Mouse (Mus musculus) ES-Bruce4 (cell line): ENCODE measurements around the gene Bin2. TPM values are rescaled to one million over a fixed set of nuclear protein-coding genes. Genes with fewer than 3 reads are reported as not detected.

Experiments
- H3K27ac ChIP-seq: 2 replicates; pipeline ENCODE4 v1.5.1; 2012; ENCODE audit warnings: low read length, inconsistent platforms; ENCODE audit not compliant: insufficient read depth
- H3K27me3 ChIP-seq: 2 replicates; pipeline ENCODE4 v1.6.1; 2012; ENCODE audit warnings: mild to moderate bottlenecking, low read length, inconsistent platforms; ENCODE audit not compliant: control insufficient read depth, poor library complexity, insufficient read depth, severe bottlenecking
- H3K36me3 ChIP-seq: 2 replicates; pipeline ENCODE4 v1.6.1; 2012; ENCODE audit warnings: inconsistent platforms, mild to moderate bottlenecking, low read length, moderate library complexity; ENCODE audit not compliant: control insufficient read depth, poor library complexity, insufficient read depth, severe bottlenecking
- H3K4me1 ChIP-seq: one replicate; pipeline ENCODE4 v1.8.1; 2011; ENCODE audit warnings: low read length; ENCODE audit not compliant: control insufficient read depth, insufficient read depth
- H3K4me3 ChIP-seq: 2 replicates; pipeline ENCODE4 v1.5.1; 2011; ENCODE audit warnings: low read depth, mild to moderate bottlenecking, low read length
- H3K9ac ChIP-seq: 2 replicates; pipeline ENCODE4 v1.6.1; 2012; ENCODE audit warnings: low read depth, mild to moderate bottlenecking, inconsistent platforms; ENCODE audit not compliant: poor library complexity, severe bottlenecking
- H3K9me3 ChIP-seq: replicated peaks from 2 replicates; pipeline ENCODE4 v1.6.1; 2012; ENCODE audit warnings: mild to moderate bottlenecking, low read length, inconsistent platforms; ENCODE audit not compliant: control insufficient read depth, poor library complexity, insufficient read depth, severe bottlenecking
- CTCF ChIP-seq: IDR thresholded peaks from one replicate; pipeline ENCODE4 v1.8.1; 2011; ENCODE audit warnings: low read depth, low read length
- EP300 ChIP-seq: IDR thresholded peaks from 2 replicates; pipeline ENCODE4 v1.6.1; 2011; ENCODE audit warnings: low read depth, low read length; ENCODE audit not compliant: insufficient read depth
- POLR2A ChIP-seq: IDR thresholded peaks from one replicate; pipeline ENCODE4 v1.8.1; 2011; ENCODE audit warnings: low read length; ENCODE audit not compliant: insufficient read depth
- polyA plus RNA-seq: library from polyadenylated mRNA; stranded (reverse); fragments of >200 nt; gene quantifications from 2 replicates; pipeline ENCODE4 v1.2.4, GENCODE M21; 2011; ENCODE audit warnings: low read depth; ENCODE audit not compliant: missing spikeins, insufficient read depth, insufficient read length

The Bin2 gene
- polyA plus RNA-seq, 1 experiment, result 30.0 TPM

- TF ChIP-seq EP300 (no peak), CTCF (no peak), POLR2A (no peak)
- no peak overlapping the region for H3K4me3 ChIP-seq
- H3K27ac ChIP-seq, result no peak overlapping the region
- H3K9ac ChIP-seq, result no peak overlapping the region
- peaks cover 10% of the 10 kb centered on the region for H3K9me3 ChIP-seq
- no peaks in the 10 kb centered on the region for H3K27me3 ChIP-seq
- no peaks in the 10 kb centered on the region for H3K36me3 ChIP-seq
- H3K4me1 ChIP-seq, result no peaks in the 10 kb centered on the region
These were observed 17.6 kb upstream of the Bin2 start for GRCm38 (mm10) chr15:100686989-100687388.

GRCm38 (mm10) chr15:100686434-100686833, 17.1 kb upstream of the Bin2 start:
- Histone ChIP-seq H3K36me3 (no peaks in the 10 kb centered on the region), H3K27ac (no peak overlapping the region), H3K9me3 (peaks cover 10% of the 10 kb centered on the region), H3K9ac (no peak overlapping the region), H3K4me1 (no peaks in the 10 kb centered on the region), H3K4me3 (no peak overlapping the region), H3K27me3 (no peaks in the 10 kb centered on the region)
- no peak for TF ChIP-seq POLR2A
- no peak for TF ChIP-seq CTCF
- no peak for TF ChIP-seq EP300

GRCm38 (mm10) chr15:100685849-100686248, 16.5 kb upstream of the Bin2 start:
- H3K36me3 ChIP-seq, result no peaks in the 10 kb centered on the region
- H3K4me1 ChIP-seq, result no peaks in the 10 kb centered on the region
- H3K4me3 ChIP-seq, result no peak overlapping the region
- no peaks in the 10 kb centered on the region for H3K27me3 ChIP-seq
- H3K9me3 ChIP-seq, result peaks cover 8% of the 10 kb centered on the region
- no peak for TF ChIP-seq EP300
- H3K27ac ChIP-seq, result no peak overlapping the region
- H3K9ac ChIP-seq, result no peak overlapping the region

- Histone ChIP-seq H3K27me3 (no peaks in the 10 kb centered on the region), H3K4me3 (peak overlapping the region; percentile 46), H3K27ac (no peak overlapping the region), H3K9me3 (peaks cover 3% of the 10 kb centered on the region), H3K9ac (no peak overlapping the region), H3K36me3 (no peaks in the 10 kb centered on the region), H3K4me1 (no peaks in the 10 kb centered on the region)
- TF ChIP-seq CTCF (no peak), POLR2A (no peak), EP300 (no peak)
These were observed 15.9 kb upstream of the Bin2 start for GRCm38 (mm10) chr15:100685255-100685654.

GRCm38 (mm10) chr15:100684450-100684849, 15.1 kb upstream of the Bin2 start:
- Histone ChIP-seq H3K4me3 (peak overlapping the region; percentile 46), H3K36me3 (no peaks in the 10 kb centered on the region)

GRCm38 (mm10) chr15:100683041-100683440, 13.7 kb upstream of the Bin2 start:
- H3K9me3 ChIP-seq, result no peaks in the 10 kb centered on the region
- H3K27ac ChIP-seq, result no peak overlapping the region
- TF ChIP-seq CTCF (peak; percentile 64), POLR2A (no peak), EP300 (no peak)
- no peaks in the 10 kb centered on the region for H3K36me3 ChIP-seq
- no peak overlapping the region for H3K4me3 ChIP-seq
- H3K9ac ChIP-seq, result no peak overlapping the region
- no peaks in the 10 kb centered on the region for H3K27me3 ChIP-seq
- H3K4me1 ChIP-seq, result no peaks in the 10 kb centered on the region

More at GRCm38 (mm10) chr15:100684450-100684849, 15.1 kb upstream of the Bin2 start:
- H3K4me1 ChIP-seq, result no peaks in the 10 kb centered on the region
- TF ChIP-seq POLR2A, result no peak
- no peak for TF ChIP-seq EP300
- no peak for TF ChIP-seq CTCF
- no peak overlapping the region for H3K9ac ChIP-seq
- H3K27ac ChIP-seq, result no peak overlapping the region
- no peaks in the 10 kb centered on the region for H3K9me3 ChIP-seq
- no peaks in the 10 kb centered on the region for H3K27me3 ChIP-seq
